Mouse (Mus musculus) hindbrain, embryonic 12.5 days (tissue): Measurements from ENCODE around the gene Ppp4r2. TPM values are rescaled to one million over a fixed set of nuclear protein-coding genes. Genes with fewer than 3 reads are reported as not detected.

Experiments
- ATAC-seq: fragments of 200-750 bp; cut with Nextera tagmentation; 2 replicates; pipeline ENCODE4 v1.8.0; 2017; ENCODE audit warnings: moderate TSS enrichment; ENCODE audit not compliant: low FRiP score
- H3K27ac ChIP-seq: fragments of 300-500 bp; sonication (generic); 2 replicates; pipeline ENCODE4 v1.5.1; 2016; ENCODE audit warnings: mild to moderate bottlenecking
- H3K27me3 ChIP-seq: fragments of 300-500 bp; sonication (generic); 2 replicates; pipeline ENCODE4 v1.6.1; 2016; ENCODE audit warnings: mild to moderate bottlenecking
- H3K36me3 ChIP-seq: fragments of 300-500 bp; sonication (generic); 2 replicates; pipeline ENCODE4 v1.6.1; 2016; ENCODE audit warnings: mild to moderate bottlenecking
- H3K4me1 ChIP-seq: fragments of 300-500 bp; sonication (generic); 2 replicates; pipeline ENCODE4 v1.6.1; 2016
- H3K4me2 ChIP-seq: fragments of 300-500 bp; sonication (generic); replicated peaks from 2 replicates; pipeline ENCODE4 v1.6.1; 2016; ENCODE audit warnings: mild to moderate bottlenecking
- H3K4me3 ChIP-seq: fragments of 300-500 bp; sonication (generic); 2 replicates; pipeline ENCODE4 v1.5.1; 2016; ENCODE audit warnings: mild to moderate bottlenecking
- H3K9ac ChIP-seq: fragments of 300-500 bp; sonication (generic); 2 replicates; pipeline ENCODE4 v1.6.1; 2016; ENCODE audit warnings: mild to moderate bottlenecking, moderate library complexity
- H3K9me3 ChIP-seq: fragments of 300-500 bp; sonication (generic); replicated peaks from 2 replicates; pipeline ENCODE4 v1.6.1; 2016; ENCODE audit warnings: mild to moderate bottlenecking
- WGBS: fragments of 180-500 bp; shearing (Covaris S2); methylation state at CpG from one replicate; pipeline ENCODE4 v1.1.7; 2016; 5-methylcytosine and 5-hydroxymethylcytosine counted together
- polyA plus RNA-seq: library from polyadenylated mRNA; unstranded; fragments of >200 nt; fragmentation: Nextera tagmentation; extraction: Ambion mirVana; gene quantifications from 2 replicates; pipeline ENCODE4 v1.2.1, GENCODE M21; 2016

Ppp4r2 gene
- polyA plus RNA-seq, 1 experiment from 2014 or later = 29.1 TPM

DNA sequence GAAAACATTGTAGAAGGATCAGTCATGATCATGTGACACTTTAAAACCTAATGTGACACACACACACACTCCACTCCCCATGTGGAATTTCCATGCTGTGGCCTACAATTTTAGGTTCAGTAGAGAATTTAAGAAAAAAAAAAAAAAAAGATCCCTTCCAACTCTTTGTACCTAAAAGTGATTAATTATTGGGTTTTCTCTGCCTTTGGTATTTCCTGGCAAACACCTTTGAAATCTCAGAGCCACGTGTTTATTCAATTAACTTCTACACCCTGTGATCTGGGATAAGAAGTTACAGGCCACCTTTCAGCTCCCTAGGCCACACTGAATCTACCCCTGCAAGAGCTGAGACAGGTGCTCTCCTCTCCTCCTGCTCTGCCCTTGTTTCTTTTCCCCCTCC is 25.7 kb upstream of the Ppp4r2 start:
- 63% methylated on average over 1 of the region's 1 CpGs for WGBS
- Histone ChIP-seq H3K27ac (no peak overlapping the region), H3K4me3 (no peak overlapping the region), H3K9me3 (no peaks in the 10 kb centered on the region), H3K27me3 (no peaks in the 10 kb centered on the region), H3K4me1 (no peaks in the 10 kb centered on the region), H3K36me3 (no peaks in the 10 kb centered on the region), H3K4me2 (no peak overlapping the region), H3K9ac (no peak overlapping the region)
- no peak for ATAC-seq

DNA sequence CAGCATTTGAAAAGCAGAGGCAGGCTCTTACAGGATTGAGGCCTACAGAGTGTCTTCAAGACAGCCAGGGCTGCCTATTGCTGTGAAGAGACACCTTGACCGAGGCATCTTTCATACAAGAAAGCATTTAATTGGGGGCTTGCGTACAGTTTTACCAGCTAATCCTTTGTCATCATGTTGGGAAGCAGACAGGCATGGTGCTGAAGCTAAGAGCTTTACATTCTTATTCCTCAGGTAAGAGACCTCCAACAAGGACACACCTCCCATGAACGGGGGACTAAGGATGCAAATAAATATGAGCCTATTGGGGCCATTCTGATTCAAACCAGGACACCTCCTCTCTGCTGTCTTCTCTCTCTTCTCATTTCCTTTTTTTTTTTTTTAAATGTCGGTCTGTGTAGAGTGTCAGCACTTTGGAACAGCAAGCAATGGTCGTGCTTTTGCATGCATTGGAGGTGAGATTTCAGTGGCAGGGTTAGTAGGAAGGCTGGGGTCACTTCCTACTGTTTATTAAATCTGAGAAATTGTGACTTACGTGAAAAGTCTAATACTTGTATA is 25.1 kb upstream of the Ppp4r2 start:
- Histone ChIP-seq H3K36me3 (no peaks in the 10 kb centered on the region), H3K9ac (no peak overlapping the region), H3K27ac (no peak overlapping the region), H3K4me3 (no peak overlapping the region), H3K4me1 (no peaks in the 10 kb centered on the region), H3K9me3 (no peaks in the 10 kb centered on the region), H3K4me2 (no peak overlapping the region), H3K27me3 (no peaks in the 10 kb centered on the region)
- no peak for ATAC-seq
- WGBS = 93% methylated on average over 6 of the region's 6 CpGs

- no peaks in the 10 kb centered on the region for H3K9me3 ChIP-seq
- H3K27me3 ChIP-seq = no peaks in the 10 kb centered on the region
- H3K27ac ChIP-seq = no peak overlapping the region
- H3K9ac ChIP-seq = no peak overlapping the region
- no peaks in the 10 kb centered on the region for H3K36me3 ChIP-seq
- WGBS = 90% methylated on average over 4 of the region's 4 CpGs
- no peak for ATAC-seq
- H3K4me2 ChIP-seq = no peak overlapping the region
- no peak overlapping the region for H3K4me3 ChIP-seq
- no peaks in the 10 kb centered on the region for H3K4me1 ChIP-seq
Observed at GRCm38 (mm10) chr6:100810117-100810516, 23.3 kb upstream of the Ppp4r2 start.

DNA sequence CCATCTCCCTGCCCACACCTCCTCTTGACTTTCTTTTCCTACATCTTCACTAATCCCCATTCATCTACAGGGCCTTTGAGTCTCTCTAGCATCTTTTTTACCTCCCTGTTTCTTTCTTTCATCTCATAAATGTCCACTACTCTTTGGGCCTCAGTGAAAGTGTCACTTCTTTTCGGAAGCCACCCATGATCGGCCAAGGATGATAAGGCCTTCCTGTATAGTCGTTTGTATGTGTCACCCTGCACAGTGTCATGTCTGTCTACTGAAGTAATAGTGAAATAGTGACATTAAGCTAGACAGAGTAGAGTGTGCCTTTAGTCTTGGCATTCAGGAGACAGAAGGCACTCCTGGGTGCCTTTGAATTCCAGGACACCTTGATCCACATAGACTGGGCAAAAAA is 21.7 kb upstream of the Ppp4r2 start:
- Histone ChIP-seq H3K27me3 (no peaks in the 10 kb centered on the region), H3K4me3 (no peak overlapping the region), H3K9me3 (no peaks in the 10 kb centered on the region), H3K4me2 (no peak overlapping the region), H3K9ac (no peak overlapping the region), H3K27ac (no peak overlapping the region), H3K4me1 (no peaks in the 10 kb centered on the region), H3K36me3 (no peaks in the 10 kb centered on the region)
- 90% methylated on average over 3 of the region's 3 CpGs for WGBS
- ATAC-seq = no peak

DNA sequence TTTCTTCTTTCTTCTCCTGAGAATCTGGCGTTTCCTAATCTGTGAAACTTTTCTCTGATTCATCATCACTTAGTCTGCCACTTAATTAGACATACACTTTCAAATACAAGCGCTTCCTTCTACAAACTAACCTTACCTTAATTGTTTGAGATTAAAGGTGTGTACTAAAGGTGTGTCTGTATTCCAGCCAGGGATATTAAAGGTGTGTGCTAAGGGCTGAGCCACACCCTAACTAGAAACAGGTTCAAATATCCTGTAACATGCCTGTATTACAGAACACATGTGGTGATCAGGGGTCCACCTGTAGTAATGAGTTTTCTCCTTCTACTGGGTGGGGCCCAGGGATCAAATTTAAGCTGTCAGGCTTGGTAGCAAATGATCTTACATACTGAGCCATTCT is 12.1 kb upstream of the Ppp4r2 start:
- no peaks in the 10 kb centered on the region for H3K4me1 ChIP-seq
- no peak overlapping the region for H3K4me2 ChIP-seq
- H3K36me3 ChIP-seq = no peaks in the 10 kb centered on the region
- H3K9me3 ChIP-seq = no peaks in the 10 kb centered on the region
- H3K4me3 ChIP-seq = no peak overlapping the region
- ATAC-seq = no peak
- 90% methylated on average over 2 of the region's 2 CpGs for WGBS
- no peak overlapping the region for H3K9ac ChIP-seq
- no peaks in the 10 kb centered on the region for H3K27me3 ChIP-seq
- H3K27ac ChIP-seq = no peak overlapping the region

- Histone ChIP-seq H3K9ac (no peak overlapping the region), H3K9me3 (no peaks in the 10 kb centered on the region), H3K27me3 (no peaks in the 10 kb centered on the region), H3K4me2 (no peak overlapping the region), H3K4me3 (no peak overlapping the region), H3K36me3 (no peaks in the 10 kb centered on the region), H3K4me1 (no peaks in the 10 kb centered on the region), H3K27ac (no peak overlapping the region)
- no peak for ATAC-seq
- whole genome bisulfite sequencing = 88% methylated on average over 1 of the region's 1 CpGs
Observed at GRCm38 (mm10) chr6:100823356-100823755, 10.1 kb upstream of the Ppp4r2 start.

DNA sequence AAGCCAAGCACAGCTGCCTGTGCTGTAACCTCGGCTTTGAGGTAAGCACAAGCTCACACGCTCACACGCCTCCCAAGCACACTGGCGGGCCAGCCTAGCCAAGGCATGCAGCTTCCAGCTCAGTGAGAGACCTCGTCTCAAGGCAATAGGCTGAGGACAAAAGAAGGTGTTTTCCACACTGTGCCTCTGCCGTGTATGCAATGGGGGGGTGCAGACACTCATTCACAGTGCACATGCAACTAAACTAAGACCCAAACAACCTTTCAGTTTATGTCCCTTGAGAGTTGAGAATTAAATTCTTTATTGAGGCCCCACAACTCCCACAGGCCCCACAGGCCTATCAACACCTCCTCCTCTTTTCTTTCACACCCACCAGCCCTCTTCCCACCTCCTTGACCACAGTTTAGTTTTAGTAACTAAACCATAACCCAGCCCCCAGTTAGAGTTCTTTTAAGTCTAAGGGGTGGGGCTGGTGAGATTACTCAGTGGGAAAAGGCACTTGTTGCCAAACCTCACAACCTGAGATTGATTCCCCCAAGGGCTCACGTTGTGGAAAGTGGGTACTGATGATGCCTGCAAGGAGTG is 8.9 kb upstream of the Ppp4r2 start:
- Histone ChIP-seq H3K36me3 (no peaks in the 10 kb centered on the region), H3K27me3 (no peaks in the 10 kb centered on the region), H3K4me2 (no peak overlapping the region), H3K4me3 (no peak overlapping the region), H3K9ac (no peak overlapping the region), H3K4me1 (no peaks in the 10 kb centered on the region), H3K27ac (no peak overlapping the region), H3K9me3 (no peaks in the 10 kb centered on the region)
- 68% methylated on average over 7 of the region's 7 CpGs for WGBS
- no peak for ATAC-seq

- WGBS = 87% methylated on average over 6 of the region's 6 CpGs
- Histone ChIP-seq H3K27me3 (no peaks in the 10 kb centered on the region), H3K4me1 (no peaks in the 10 kb centered on the region)
Observed at GRCm38 (mm10) chr6:100826046-100826445, 7.4 kb upstream of the Ppp4r2 start.

GRCm38 (mm10) chr6:100828565-100828964 is 4.9 kb upstream of the Ppp4r2 start:
- no peaks in the 10 kb centered on the region for H3K27me3 ChIP-seq
- H3K4me3 ChIP-seq = no peak overlapping the region
- H3K9me3 ChIP-seq = no peaks in the 10 kb centered on the region
- H3K9ac ChIP-seq = no peak overlapping the region
- no peak overlapping the region for H3K27ac ChIP-seq
- H3K4me1 ChIP-seq = no peaks in the 10 kb centered on the region
- H3K36me3 ChIP-seq = no peaks in the 10 kb centered on the region
- ATAC-seq = no peak
- no peak overlapping the region for H3K4me2 ChIP-seq
- WGBS = 92% methylated on average over 7 of the region's 7 CpGs

More at GRCm38 (mm10) chr6:100826046-100826445, 7.4 kb upstream of the Ppp4r2 start:
- Histone ChIP-seq H3K36me3 (no peaks in the 10 kb centered on the region), H3K4me3 (no peak overlapping the region), H3K4me2 (no peak overlapping the region), H3K9ac (no peak overlapping the region), H3K9me3 (no peaks in the 10 kb centered on the region), H3K27ac (no peak overlapping the region)
- ATAC-seq = no peak

GRCm38 (mm10) chr6:100829770-100830169 is 3.7 kb upstream of the Ppp4r2 start:
- 77% methylated on average over 5 of the region's 5 CpGs for WGBS
- no peaks in the 10 kb centered on the region for H3K36me3 ChIP-seq
- H3K27me3 ChIP-seq = no peaks in the 10 kb centered on the region
- H3K9ac ChIP-seq = no peak overlapping the region
- no peak overlapping the region for H3K4me2 ChIP-seq
- peaks cover 2% of the 10 kb centered on the region for H3K4me1 ChIP-seq
- H3K4me3 ChIP-seq = no peak overlapping the region
- ATAC-seq = no peak
- H3K27ac ChIP-seq = no peak overlapping the region
- no peaks in the 10 kb centered on the region for H3K9me3 ChIP-seq

DNA sequence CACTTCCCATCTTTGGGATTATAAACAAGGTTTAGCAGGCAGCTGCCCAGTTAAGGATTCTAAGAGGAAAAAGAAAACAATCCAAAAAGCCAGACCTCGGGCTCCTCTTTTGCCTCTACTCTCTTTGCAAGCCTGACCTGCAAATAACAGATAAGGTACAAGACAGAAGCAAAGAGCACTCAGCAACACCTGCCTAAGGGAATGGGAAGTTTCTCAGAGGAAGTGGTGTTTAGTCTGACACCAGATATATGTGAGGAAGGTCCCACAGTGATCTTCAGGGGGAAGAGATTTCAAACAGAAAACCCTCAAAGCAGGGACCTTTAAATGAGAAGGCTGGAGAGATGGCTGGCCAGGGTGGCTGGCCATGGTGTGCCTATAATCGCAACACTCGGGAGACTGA is 2.2 kb upstream of the Ppp4r2 start:
- H3K4me1 ChIP-seq = peaks cover 12% of the 10 kb centered on the region
- H3K27me3 ChIP-seq = no peaks in the 10 kb centered on the region
- H3K4me2 ChIP-seq = no peak overlapping the region
- WGBS = 90% methylated on average over 3 of the region's 3 CpGs
- H3K27ac ChIP-seq = no peak overlapping the region
- no peaks in the 10 kb centered on the region for H3K9me3 ChIP-seq
- no peak for ATAC-seq
- H3K4me3 ChIP-seq = no peak overlapping the region
- H3K9ac ChIP-seq = no peak overlapping the region
- H3K36me3 ChIP-seq = peaks cover 10% of the 10 kb centered on the region

DNA sequence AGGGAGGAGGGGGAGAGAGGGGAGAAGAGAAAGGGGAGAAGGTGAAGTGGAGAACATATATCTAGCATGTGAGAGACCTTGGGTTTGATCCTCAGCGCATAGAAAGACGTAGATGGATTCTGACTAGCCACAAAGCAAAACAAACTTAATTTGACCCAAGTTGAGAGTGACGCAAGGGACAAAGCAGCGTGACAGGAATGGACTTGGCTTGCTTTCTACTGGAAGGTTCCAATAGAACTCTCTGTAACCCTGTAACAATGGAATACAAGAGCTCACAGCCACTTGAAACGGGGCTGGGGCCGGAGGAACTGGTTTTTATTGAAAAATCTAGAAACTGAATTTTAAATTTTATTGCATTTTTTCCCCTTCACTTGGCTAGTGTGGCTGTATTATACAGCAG is 1.7 kb upstream of the Ppp4r2 start:
- no peak overlapping the region for H3K9ac ChIP-seq
- WGBS = 91% methylated on average over 6 of the region's 6 CpGs
- H3K27me3 ChIP-seq = no peaks in the 10 kb centered on the region
- H3K36me3 ChIP-seq = peaks cover 15% of the 10 kb centered on the region
- H3K27ac ChIP-seq = no peak overlapping the region
- H3K4me2 ChIP-seq = no peak overlapping the region
- ATAC-seq = no peak
- no peaks in the 10 kb centered on the region for H3K9me3 ChIP-seq
- peaks cover 14% of the 10 kb centered on the region for H3K4me1 ChIP-seq
- no peak overlapping the region for H3K4me3 ChIP-seq

GRCm38 (mm10) chr6:100833811-100834481 is 524 bp downstream of the Ppp4r2 start:
- Histone ChIP-seq H3K27ac (peak overlapping the region; percentile 93), H3K9me3 (no peaks in the 10 kb centered on the region), H3K4me3 (peak overlapping the region; percentile 90), H3K36me3 (peaks cover 32% of the 10 kb centered on the region), H3K4me1 (peaks cover 24% of the 10 kb centered on the region), H3K27me3 (no peaks in the 10 kb centered on the region), H3K4me2 (peak overlapping the region; percentile 53), H3K9ac (peak overlapping the region; percentile 87)
- peak; percentile 93 for ATAC-seq
- under 1% methylated on average over 53 of the region's 72 CpGs for WGBS
